Mouse (Mus musculus): Measurements from ENCODE around the gene Olfr954. TPM values are rescaled to one million over a fixed set of nuclear protein-coding genes. Genes with fewer than 3 reads are reported as not detected.

Gene Olfr954
- not detected in 2 replicates for polyA plus RNA-seq (2015; fragmentation: Nextera tagmentation; extraction: Ambion mirVana)

DNA sequence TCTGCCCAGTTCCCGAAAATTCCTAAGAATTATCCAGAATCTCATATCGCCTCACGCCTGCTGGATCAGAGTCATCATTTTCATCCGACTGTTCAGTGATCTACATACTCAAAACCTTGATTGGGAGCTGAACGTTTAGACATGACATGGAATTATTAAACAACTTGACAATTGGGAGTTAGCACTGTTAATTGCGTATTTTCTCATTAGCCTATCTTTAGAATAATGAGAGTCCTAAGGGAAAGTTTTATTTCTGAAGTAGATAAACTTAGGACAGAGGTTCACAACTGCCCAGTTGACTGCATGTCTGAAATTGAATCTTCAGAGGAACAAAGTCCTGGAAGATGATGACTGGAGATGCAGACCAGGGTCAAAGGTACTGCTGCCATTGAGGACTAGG is at the start of gene Olfr954:
Gene Olfr954, plus strand, starts transcription at position 301 of the 400 bp plus-strand sequence.
- Histone ChIP-seq H3K4me2 (replicated peaks) (no peak within 1 kb of the TSS), H3K4me1 (replicated peaks) (no peaks in the 10 kb centered on the region), H3K27ac (no peak within 1 kb of the TSS), H3K4me3 (replicated peaks) (no peak within 1 kb of the TSS), H3K36me3 (no peaks in the 10 kb centered on the region), H3K9me3 (no peaks in the 10 kb centered on the region), H3K9ac (no peak within 1 kb of the TSS), H3K27me3 (replicated peaks) (no peaks in the 10 kb centered on the region)
- no peak for ATAC-seq
- WGBS, result 85% methylated on average over 6 of the region's 6 CpGs

DNA sequence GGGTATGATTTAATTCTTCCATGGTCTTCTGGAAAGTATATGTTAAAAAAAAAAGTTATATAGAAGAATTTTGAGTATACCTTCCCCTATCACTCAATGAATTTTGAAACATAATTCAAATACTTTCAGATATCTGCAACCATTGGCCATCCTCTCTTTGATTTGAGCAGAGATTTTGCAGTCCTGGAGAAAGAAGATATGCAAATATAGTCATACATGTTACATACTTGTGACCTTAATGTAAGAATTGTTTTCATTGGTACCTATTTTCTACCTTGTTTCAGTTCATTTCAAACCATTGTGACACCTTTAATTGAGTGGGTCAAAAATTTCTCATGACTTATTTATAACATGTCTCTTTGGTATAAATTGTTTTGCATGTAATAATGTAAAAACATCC is 29.5 kb upstream of the Olfr954 start, which contains the start of gene Olfr952:
Gene Olfr952, minus strand, starts transcription at position 101 of the 400 bp plus-strand sequence.
- no peak for ATAC-seq
- no peak within 1 kb of the TSS for H3K9ac ChIP-seq

GRCm38 (mm10) chr9:39471844-39472243 is 15.3 kb downstream of the Olfr954 start, which contains the start of gene Olfr955:
Olfr955 (minus strand) TSS chr9:39471944.
- no peak for ATAC-seq

More for the DNA sequence above, 29.5 kb upstream of the Olfr954 start, which contains the start of gene Olfr952:
- Histone ChIP-seq H3K27me3 (replicated peaks) (no peaks in the 10 kb centered on the region), H3K27ac (no peak within 1 kb of the TSS), H3K36me3 (no peaks in the 10 kb centered on the region), H3K4me2 (replicated peaks) (no peak within 1 kb of the TSS), H3K4me3 (replicated peaks) (no peak within 1 kb of the TSS), H3K9me3 (no peaks in the 10 kb centered on the region), H3K4me1 (replicated peaks) (no peaks in the 10 kb centered on the region)

DNA sequence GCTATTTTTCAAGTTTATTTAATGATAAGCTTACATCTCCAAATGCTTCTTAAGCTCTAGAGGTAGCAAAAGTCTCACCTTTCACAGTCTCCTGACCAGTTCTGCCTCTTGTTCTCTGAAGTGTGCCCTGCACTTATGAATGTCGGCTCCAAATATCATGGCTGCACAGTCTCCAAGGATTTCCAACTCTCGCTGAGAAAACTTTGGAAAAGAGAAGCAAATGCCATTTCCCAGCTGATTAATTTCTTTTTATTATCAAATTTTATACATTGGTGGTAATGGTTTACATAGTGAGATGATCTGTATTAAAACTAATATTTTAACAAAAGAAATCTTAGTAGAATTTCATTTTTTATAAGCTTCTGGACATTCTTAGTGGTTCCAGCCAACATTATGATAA is 37.4 kb downstream of the Olfr954 start, which contains the start of gene Olfr44:
Gene Olfr44, minus strand, starts transcription at position 101 of the 400 bp plus-strand sequence.
- Histone ChIP-seq H3K4me1 (replicated peaks) (no peaks in the 10 kb centered on the region), H3K9me3 (no peaks in the 10 kb centered on the region), H3K9ac (no peak within 1 kb of the TSS), H3K27me3 (replicated peaks) (no peaks in the 10 kb centered on the region), H3K36me3 (no peaks in the 10 kb centered on the region), H3K4me3 (replicated peaks) (no peak within 1 kb of the TSS), H3K4me2 (replicated peaks) (no peak within 1 kb of the TSS), H3K27ac (no peak within 1 kb of the TSS)
- ATAC-seq, result no peak
- WGBS, result 88% methylated on average over 2 of the region's 2 CpGs

More at GRCm38 (mm10) chr9:39471844-39472243, 15.3 kb downstream of the Olfr954 start, which contains the start of gene Olfr955:
- no peak within 1 kb of the TSS for H3K4me3 ChIP-seq (replicated peaks)
- H3K9me3 ChIP-seq, result no peaks in the 10 kb centered on the region
- H3K4me1 ChIP-seq (replicated peaks), result no peaks in the 10 kb centered on the region
- H3K27ac ChIP-seq, result no peak within 1 kb of the TSS
- WGBS, result 49% methylated on average over 1 of the region's 1 CpGs
- H3K36me3 ChIP-seq, result no peaks in the 10 kb centered on the region
- H3K9ac ChIP-seq, result no peak within 1 kb of the TSS
- H3K4me2 ChIP-seq (replicated peaks), result no peak within 1 kb of the TSS
- H3K27me3 ChIP-seq (replicated peaks), result no peaks in the 10 kb centered on the region

DNA sequence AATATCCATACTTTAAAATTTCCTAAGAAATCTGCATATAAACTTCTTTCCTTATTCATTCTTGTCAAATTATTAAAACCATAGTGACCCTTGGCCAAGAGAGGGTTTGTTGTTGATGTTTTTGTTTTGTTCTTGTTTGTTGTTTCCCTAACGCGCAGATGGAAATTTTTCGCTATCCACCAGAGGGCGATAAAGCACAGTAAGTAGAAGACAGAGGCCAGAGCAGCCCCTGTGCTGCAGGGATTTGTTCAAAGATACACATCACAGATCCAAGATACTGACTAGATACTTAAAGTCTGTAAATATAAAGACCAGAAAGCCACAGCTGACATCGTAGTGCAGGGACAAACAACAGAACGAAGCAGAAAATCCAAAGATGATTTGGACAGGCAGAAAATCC is 52.5 kb downstream of the Olfr954 start:
- H3K27ac ChIP-seq, result no peak overlapping the region
- no peaks in the 10 kb centered on the region for H3K4me1 ChIP-seq (replicated peaks)
- H3K4me2 ChIP-seq (replicated peaks), result no peak overlapping the region
- no peak for ATAC-seq
- no peak overlapping the region for H3K4me3 ChIP-seq (replicated peaks)
- H3K9me3 ChIP-seq, result no peaks in the 10 kb centered on the region
- 6% methylated on average over 6 of the region's 6 CpGs for WGBS
- no peak overlapping the region for H3K9ac ChIP-seq
- H3K27me3 ChIP-seq (replicated peaks), result no peaks in the 10 kb centered on the region
- no peaks in the 10 kb centered on the region for H3K36me3 ChIP-seq

DNA sequence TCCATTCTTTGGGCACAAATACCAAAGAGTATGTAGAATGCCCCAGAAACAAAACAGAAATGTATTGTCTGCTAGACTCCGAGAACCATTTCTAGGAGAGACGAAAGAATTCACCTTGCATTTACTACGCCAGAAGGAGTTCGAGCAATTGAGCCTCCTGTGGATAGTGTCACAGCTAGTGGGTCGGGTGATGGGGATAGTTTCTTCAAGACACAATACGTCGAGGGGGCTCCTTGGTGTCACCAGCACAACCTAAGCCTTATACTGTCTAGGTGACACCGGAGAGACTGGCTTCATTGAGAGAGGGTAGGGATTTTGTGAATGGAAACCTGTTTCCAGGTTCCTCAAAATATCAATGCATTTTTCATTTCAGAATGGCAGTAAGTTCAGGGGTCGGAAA is 52.9 kb downstream of the Olfr954 start:
- Histone ChIP-seq H3K4me2 (replicated peaks) (no peak overlapping the region), H3K9me3 (no peaks in the 10 kb centered on the region), H3K4me1 (replicated peaks) (no peaks in the 10 kb centered on the region), H3K27me3 (replicated peaks) (no peaks in the 10 kb centered on the region), H3K36me3 (no peaks in the 10 kb centered on the region), H3K4me3 (replicated peaks) (no peak overlapping the region), H3K9ac (no peak overlapping the region), H3K27ac (no peak overlapping the region)
- ATAC-seq, result no peak
- WGBS, result 80% methylated on average over 9 of the region's 9 CpGs

Other genes starting within 250 kb of the Olfr954 start
- gene Olfr1537, start 206.7 kb upstream of the Olfr954 start, polyA plus RNA-seq (2015; fragmentation: Nextera tagmentation; extraction: Ambion mirVana), result not detected in 2 replicates
- gene Olfr945, start 179.9 kb upstream of the Olfr954 start, polyA plus RNA-seq (2015; fragmentation: Nextera tagmentation; extraction: Ambion mirVana), result not detected in 2 replicates
- not detected in 2 replicates for gene Olfr948, start 130.7 kb upstream of the Olfr954 start, polyA plus RNA-seq (2015; fragmentation: Nextera tagmentation; extraction: Ambion mirVana)
- not detected in 2 replicates for gene Olfr951, start 69.3 kb upstream of the Olfr954 start, polyA plus RNA-seq (2015; fragmentation: Nextera tagmentation; extraction: Ambion mirVana)
- not detected in 2 replicates for gene Olfr952, start 29.6 kb upstream of the Olfr954 start, polyA plus RNA-seq (2015; fragmentation: Nextera tagmentation; extraction: Ambion mirVana)
- gene Olfr955, start 15.2 kb downstream of the Olfr954 start, polyA plus RNA-seq (2015; fragmentation: Nextera tagmentation; extraction: Ambion mirVana), result not detected in 2 replicates
- gene Olfr44, start 37.3 kb downstream of the Olfr954 start, polyA plus RNA-seq (2015; fragmentation: Nextera tagmentation; extraction: Ambion mirVana), result not detected in 2 replicates
- not detected in 2 replicates for gene Olfr957, start 59.1 kb downstream of the Olfr954 start, polyA plus RNA-seq (2015; fragmentation: Nextera tagmentation; extraction: Ambion mirVana)
- gene Olfr958, start 97.4 kb downstream of the Olfr954 start, polyA plus RNA-seq (2015; fragmentation: Nextera tagmentation; extraction: Ambion mirVana), result not detected in 2 replicates
- not detected in 2 replicates for gene Olfr959, start 118.9 kb downstream of the Olfr954 start, polyA plus RNA-seq (2015; fragmentation: Nextera tagmentation; extraction: Ambion mirVana)
- 18.3 and 20.1 TPM in 2 replicates for gene AW551984, start 147.7 kb downstream of the Olfr954 start, polyA plus RNA-seq (2015; fragmentation: Nextera tagmentation; extraction: Ambion mirVana)
- not detected in 2 replicates for gene Olfr148, start 154.0 kb downstream of the Olfr954 start, polyA plus RNA-seq (2015; fragmentation: Nextera tagmentation; extraction: Ambion mirVana)
- not detected in 2 replicates for gene Olfr960, start 164.7 kb downstream of the Olfr954 start, polyA plus RNA-seq (2015; fragmentation: Nextera tagmentation; extraction: Ambion mirVana)
- not detected in 2 replicates for gene Olfr961, start 188.4 kb downstream of the Olfr954 start, polyA plus RNA-seq (2015; fragmentation: Nextera tagmentation; extraction: Ambion mirVana)
- not detected in 2 replicates for gene Olfr963, start 210.5 kb downstream of the Olfr954 start, polyA plus RNA-seq (2015; fragmentation: Nextera tagmentation; extraction: Ambion mirVana)